Mouse (Mus musculus) layer of hippocampus, adult 11-12 months (tissue): ENCODE measurements around the gene Sept9.
A peak's percentile ranks its signal among the peaks of the same experiment; 100 is the strongest.
"Not testable (repeated sequence)": the region's sequence is repeated elsewhere in the genome, so short reads cannot be mapped to it uniquely, and the experiment has no call there.

ENCODE experiments used
- DNase-seq: peaks from one replicate; pipeline ENCODE4 v3.0.0; 2022; ENCODE audit warnings: low spot score

Sept9 gene

DNA sequence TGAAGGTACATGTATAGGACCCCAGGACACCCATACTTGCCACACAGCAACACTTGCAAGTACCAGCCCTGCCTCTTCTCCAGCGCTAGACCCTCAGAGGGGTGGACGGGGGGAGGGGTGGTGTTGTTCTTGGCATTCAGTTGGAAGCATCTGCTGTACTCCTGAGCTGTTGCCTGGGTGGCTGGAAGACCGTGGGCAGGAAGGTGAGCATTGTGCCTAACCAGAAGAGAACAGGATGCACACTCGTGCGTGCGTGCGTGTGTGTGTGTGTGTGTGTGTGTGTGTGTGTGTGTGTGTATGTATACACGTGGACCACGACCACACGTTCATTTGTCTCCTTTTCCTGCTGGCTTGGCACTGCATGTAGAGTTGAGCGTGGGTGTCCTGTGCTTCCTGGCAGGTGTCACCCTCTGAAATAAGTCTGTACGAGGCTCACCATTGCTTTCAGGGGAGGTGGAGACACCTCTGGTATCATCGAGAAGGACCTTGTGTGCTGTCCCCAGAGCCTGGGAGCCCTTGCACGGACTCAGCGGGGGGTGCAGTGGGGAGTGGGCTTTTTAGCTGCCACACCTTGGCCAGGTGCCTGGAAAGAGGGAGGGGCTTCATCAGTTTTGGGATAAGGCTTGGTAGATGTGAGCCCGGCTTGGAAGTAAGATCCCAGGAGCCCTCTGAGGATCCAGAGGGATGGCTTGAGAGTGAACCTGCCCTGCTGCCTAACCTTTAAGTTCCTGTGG lies 127.6 kb downstream of the Sept9 start:
- DNase-seq: peak; percentile 70

GRCm38 (mm10) chr11:117327633-117328032 lies 128.2 kb downstream of the Sept9 start:
- no peak for DNase-seq

- peak; percentile 66 for DNase-seq
Measured at GRCm38 (mm10) chr11:117330076-117330950, 130.9 kb downstream of the Sept9 start.

DNA sequence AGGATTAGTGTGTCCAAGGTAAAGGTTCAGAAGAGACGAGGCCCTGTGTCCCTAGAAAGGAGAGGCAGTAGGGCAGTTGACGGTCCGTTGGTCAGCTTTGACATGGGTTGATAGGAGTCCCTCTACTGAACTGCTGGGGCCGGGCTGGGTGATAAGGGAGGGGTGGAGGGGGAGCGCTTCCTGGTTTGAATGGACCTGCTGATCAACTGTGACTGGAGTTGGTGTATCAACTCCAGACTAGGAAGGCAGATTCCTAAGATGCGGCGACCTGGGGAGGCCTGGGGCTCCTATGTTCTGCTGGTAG lies 131.4 kb downstream of the Sept9 start:
- no peak for DNase-seq

- DNase-seq: no peak
Measured at GRCm38 (mm10) chr11:117331361-117332241, 132.1 kb downstream of the Sept9 start.

- DNase-seq: peak; percentile 77
Measured at GRCm38 (mm10) chr11:117332242-117333149, 133.0 kb downstream of the Sept9 start.

DNA sequence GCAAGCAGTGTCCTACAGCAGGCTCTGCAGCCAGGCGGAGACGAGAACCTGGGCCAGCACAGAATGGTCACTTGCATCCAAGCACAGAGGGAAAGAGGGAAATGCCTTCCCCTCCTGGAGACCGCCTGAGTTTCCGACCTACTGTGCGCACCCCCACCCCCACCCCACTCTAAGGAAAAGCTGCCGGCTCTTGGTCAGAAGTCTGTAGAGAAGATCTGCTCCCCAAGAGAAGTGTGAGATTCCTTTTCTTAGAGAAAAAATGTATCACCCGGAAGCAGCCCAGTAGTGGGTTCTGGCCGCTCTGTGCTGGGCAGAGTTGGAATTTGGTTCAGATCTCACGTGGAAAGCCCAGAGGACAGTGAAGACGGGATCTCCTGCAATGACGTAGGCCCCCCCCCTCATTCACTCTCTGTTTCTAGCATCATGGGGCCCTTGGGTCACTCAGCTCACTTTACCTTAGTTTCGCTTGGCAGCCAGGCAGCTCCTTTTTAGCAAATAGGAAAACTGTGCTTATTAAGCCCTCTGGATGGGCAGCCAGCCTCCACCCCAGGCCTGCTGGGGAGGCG lies 133.8 kb downstream of the Sept9 start:
- DNase-seq: no peak

GRCm38 (mm10) chr11:117334101-117334500 lies 134.6 kb downstream of the Sept9 start:
- DNase-seq: no peak

DNA sequence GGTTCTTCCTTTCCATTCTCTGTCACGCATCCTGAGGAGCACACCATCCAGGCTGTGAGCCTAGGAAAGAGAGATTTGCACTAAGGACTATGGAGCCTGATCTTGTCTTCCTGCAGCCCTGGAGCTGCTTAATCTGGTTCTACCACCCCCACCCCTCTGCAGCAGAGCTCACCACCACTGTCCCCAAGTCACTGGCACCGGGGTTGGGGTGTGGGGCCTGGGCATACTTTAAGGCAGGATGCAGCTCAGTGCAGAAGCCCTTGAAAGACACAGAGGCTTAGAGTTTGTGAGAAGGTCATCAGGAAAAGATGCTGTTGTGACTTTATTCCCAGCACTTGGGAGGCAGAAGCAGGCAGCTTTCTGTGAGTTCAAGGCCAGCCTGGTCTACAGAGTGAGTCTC lies 135.7 kb downstream of the Sept9 start:
- no peak for DNase-seq

GRCm38 (mm10) chr11:117336081-117336788 lies 136.8 kb downstream of the Sept9 start:
- no peak for DNase-seq

DNA sequence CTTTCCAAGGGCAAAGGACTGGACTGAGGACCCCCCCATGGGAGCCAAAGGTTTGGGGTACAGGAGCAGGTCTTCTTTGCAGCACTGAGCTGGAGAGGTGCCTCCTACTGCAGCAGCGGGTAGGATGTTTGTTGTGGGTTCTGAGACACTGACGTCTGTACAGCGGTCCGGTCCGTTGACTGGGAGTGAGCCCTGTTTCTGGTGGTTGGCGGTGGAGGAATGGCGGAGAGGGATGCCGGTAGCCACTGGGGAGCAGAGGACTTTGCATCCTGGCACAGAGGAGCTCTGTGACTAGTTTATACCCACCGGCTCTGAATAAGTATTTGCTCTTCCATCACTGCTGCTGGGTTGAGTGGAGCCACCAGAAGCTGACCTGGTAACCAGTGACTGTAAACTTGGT lies 138.3 kb downstream of the Sept9 start:
- no peak for DNase-seq

GRCm38 (mm10) chr11:117338503-117338902 lies 139.0 kb downstream of the Sept9 start:
- DNase-seq: no peak

DNA sequence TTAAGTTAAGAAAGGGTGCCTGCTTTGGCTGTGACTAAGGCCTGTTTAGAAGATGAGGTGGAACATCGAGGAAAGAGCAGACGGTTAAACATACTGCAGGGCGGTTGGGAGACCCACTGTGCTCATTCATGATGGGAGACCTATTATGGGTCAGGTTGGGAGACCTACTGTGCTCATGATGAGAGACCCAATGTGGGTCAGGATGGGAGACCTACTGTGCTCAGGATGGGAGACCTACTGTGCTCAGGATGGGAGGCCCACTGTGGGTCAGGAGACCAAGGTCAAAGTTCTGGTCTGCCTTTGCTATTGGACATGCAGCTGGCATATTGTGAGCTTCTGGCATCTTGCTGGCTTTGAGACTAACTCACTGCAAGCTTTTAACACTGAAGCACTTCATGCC lies 139.6 kb downstream of the Sept9 start:
- DNase-seq: no peak

- DNase-seq: no peak
Measured at GRCm38 (mm10) chr11:117341218-117341617, 141.8 kb downstream of the Sept9 start.

- DNase-seq: no peak
Measured at GRCm38 (mm10) chr11:117342076-117342475, 142.6 kb downstream of the Sept9 start.

DNA sequence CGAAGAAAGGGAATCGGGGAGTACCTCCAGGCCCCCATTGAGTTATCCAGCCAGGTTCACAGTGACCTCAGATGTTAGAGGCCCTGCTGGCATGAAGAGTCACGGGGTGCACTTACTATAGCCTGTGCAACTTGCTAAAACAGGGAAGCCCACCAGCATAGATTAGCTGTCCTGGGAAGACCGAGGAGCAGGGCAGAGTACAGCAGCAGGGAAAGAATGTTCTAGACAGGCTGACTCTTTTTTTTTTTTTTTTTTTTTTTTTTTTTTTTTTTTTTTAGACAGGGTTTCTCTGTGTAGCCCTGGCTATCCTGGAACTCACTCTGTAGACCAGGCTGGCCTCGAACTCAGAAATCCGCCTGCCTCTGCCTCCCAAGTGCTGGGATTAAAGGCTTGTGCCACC lies 143.0 kb downstream of the Sept9 start:
- DNase-seq: not testable (repeated sequence)

DNA sequence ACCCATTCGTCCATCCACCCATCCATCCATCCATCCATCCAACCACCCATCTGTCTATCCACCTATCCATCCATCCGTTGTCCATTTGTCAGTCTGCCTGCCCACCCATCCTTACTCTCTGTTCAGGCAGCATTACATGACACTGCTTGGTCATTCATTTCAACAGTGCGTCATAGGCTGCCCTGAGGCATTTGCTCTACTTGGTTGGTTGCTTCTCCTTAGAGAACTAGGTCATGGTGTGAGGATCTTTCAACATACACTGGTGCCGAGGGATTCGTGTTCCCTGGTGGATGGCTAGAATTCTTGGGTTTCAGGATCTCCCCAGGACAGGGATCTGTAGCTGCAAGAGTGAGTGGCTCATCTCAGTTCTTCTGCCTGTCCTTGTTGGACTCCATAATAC lies 144.3 kb downstream of the Sept9 start:
- no peak for DNase-seq

GRCm38 (mm10) chr11:117344339-117345021 lies 145.0 kb downstream of the Sept9 start:
- no peak for DNase-seq

DNA sequence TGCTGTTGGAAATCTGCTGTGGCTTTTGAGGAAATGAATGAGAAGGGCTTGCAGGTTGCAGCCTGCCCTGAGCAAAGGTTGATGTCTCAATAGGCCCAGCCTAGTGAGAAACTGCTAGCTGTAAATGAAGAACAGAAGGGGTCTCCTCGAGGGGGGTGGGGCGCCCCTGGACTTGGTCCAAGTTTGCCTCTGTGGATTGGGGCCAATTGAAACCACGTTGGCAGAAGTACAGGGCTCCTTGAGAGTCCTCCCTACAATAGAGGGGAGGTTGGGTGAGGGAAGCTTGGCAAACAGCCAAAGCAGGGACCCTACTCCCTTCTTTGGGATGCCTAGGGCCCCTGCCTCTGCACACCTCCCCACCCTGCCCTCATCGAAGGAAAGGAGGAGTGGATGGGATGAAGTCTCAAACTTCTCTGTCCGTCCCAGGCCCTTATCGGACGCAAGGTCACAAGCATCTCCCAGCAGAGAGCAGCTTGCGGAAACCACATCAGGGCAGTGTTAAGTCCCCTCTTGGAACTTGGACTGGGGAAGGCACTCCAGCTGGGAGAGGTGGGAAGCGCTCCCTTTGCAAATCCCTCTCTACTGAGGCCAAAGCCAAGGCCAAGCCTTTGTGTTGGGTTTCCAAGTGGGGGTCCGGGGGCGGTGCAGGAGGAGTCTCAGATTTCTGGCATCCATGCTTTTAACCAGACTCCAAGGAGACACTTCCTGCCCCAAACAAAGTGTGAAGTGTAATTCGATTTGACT lies 145.7 kb downstream of the Sept9 start:
- no peak for DNase-seq
